Mouse (Mus musculus) G1E (cell line): Measurements from ENCODE around the gene Tmprss13.

ENCODE experiments used
- CTCF ChIP-seq: IDR thresholded peaks from 2 replicates; pipeline ENCODE4 v1.5.1; 2012; ENCODE audit warnings: low read depth, low read length, inconsistent platforms, mixed read lengths
- GATA1 ChIP-seq: IDR thresholded peaks from 2 replicates; pipeline ENCODE4 v1.6.1; 2012; ENCODE audit warnings: borderline replicate concordance, low read length, inconsistent platforms, mixed read lengths
- POLR2AphosphoS5 ChIP-seq: IDR thresholded peaks from 2 replicates; pipeline ENCODE4 v1.6.1; 2012; ENCODE audit warnings: low read depth, low read length, inconsistent platforms; ENCODE audit not compliant: insufficient replicate concordance
- TAL1 ChIP-seq: conservative IDR thresholded peaks from 2 replicates; pipeline ENCODE4 v1.6.1; 2012; ENCODE audit warnings: low read depth, low read length, inconsistent platforms, mixed read lengths

DNA sequence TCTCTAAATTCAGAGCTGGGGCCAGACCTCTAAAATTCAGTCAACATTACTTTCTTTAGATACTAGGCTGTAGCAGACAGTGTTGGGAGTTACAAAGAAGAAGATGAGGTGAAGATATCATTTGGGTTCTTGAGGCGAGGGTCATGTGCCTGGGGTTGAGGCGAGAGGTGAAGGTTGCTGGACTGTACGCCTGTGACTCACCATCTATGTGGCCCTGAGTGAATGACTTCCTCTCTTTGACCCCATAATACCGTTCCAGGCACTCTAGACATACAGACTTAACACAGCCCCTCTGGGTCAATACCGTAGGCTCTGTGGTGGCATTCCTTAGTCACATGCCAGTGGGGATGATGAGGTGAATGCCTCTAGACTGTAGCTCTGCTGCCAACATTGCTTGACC is 36.4 kb upstream of the Tmprss13 start:
- no peak for TF ChIP-seq CTCF
- TF ChIP-seq POLR2AphosphoS5: no peak
- TF ChIP-seq GATA1: no peak
- TF ChIP-seq TAL1: no peak
